Mouse (Mus musculus) G1E (cell line): Measurements from ENCODE around the gene 4930407I10Rik.

Source experiments
- CTCF ChIP-seq: IDR thresholded peaks from 2 replicates; pipeline ENCODE4 v1.5.1; 2012; ENCODE audit warnings: low read depth, low read length, inconsistent platforms, mixed read lengths
- GATA1 ChIP-seq: IDR thresholded peaks from 2 replicates; pipeline ENCODE4 v1.6.1; 2012; ENCODE audit warnings: borderline replicate concordance, low read length, inconsistent platforms, mixed read lengths
- GATA2 ChIP-seq: IDR thresholded peaks from 2 replicates; pipeline ENCODE4 v1.6.1; 2012; ENCODE audit warnings: low read depth, low read length, inconsistent platforms, borderline replicate concordance
- POLR2AphosphoS5 ChIP-seq: IDR thresholded peaks from 2 replicates; pipeline ENCODE4 v1.6.1; 2012; ENCODE audit warnings: low read depth, low read length, inconsistent platforms; ENCODE audit not compliant: insufficient replicate concordance
- TAL1 ChIP-seq: conservative IDR thresholded peaks from 2 replicates; pipeline ENCODE4 v1.6.1; 2012; ENCODE audit warnings: low read depth, low read length, inconsistent platforms, mixed read lengths

- TF ChIP-seq CTCF (no peak), GATA2 (peak; percentile 16; the same call in 1 of the 2 replicates), GATA1 (no peak), TAL1 (no peak), POLR2AphosphoS5 (no peak)
These were observed 42.7 kb upstream of the 4930407I10Rik start for GRCm38 (mm10) chr15:82016101-82016808.
